Mouse (Mus musculus): Measurements from ENCODE around the gene Rad51ap2. TPM values are rescaled to one million over a fixed set of nuclear protein-coding genes. Genes with fewer than 3 reads are reported as not detected.

The Rad51ap2 gene
- polyA plus RNA-seq (2015; fragmentation: Nextera tagmentation; extraction: Ambion mirVana), result 0.17 and 0.18 TPM in 2 replicates

DNA sequence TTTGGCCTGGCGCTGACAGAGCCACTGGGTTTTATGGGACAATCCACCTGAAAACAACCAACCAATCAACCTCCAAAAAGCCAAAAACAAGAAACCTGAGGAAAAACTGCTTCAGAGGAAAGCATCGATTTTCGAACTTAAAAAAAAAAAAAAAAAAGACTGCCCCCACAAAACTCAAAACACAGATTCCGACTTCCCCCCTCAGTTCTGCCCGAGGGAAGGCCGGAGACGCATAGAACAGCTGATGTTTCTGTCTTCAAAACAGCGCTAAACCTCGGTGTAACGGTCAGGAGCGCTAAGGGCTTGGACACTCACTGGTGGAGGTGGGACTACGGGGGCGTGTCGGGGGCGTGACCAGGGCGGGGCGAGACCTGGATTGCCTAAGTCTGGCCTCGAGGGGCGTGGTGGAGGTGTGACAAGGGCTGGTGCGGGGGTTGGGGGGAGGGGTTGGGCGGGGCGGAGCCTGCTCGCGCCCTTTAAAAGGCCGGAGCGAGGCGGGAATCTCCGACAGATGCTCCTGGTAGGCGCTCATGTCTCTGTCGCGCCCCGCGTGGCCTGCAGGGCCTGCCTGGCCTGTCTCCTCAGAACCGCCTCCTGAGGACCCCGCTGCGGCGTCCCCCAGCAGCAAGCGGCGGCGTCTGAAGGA, at the start of gene Rad51ap2:
TSS of gene Rad51ap2 (plus strand) at position 531 of the 646 bp plus-strand sequence.
- Histone ChIP-seq H3K36me3 (ENCODE audit: control insufficient read depth, insufficient read depth) (no peaks in the 10 kb centered on the region), H3K4me2 (ENCODE audit: low read depth, low read length) (peak within 1 kb of the TSS; percentile 93), H3K27me3 (ENCODE audit: control insufficient read depth, insufficient read depth, low read length) (no peaks in the 10 kb centered on the region; the same call in 1 of the 2 replicates), H3K4me1 (ENCODE audit: control insufficient read depth, insufficient read depth, low read length) (no peaks in the 10 kb centered on the region), H3K4me3 (ENCODE audit: low read length) (peak within 1 kb of the TSS; percentile 61), H3K9me3 (replicated peaks; ENCODE audit: control insufficient read depth, low read length) (no peaks in the 10 kb centered on the region), H3K9ac (ENCODE audit: low read length) (peak within 1 kb of the TSS; percentile 69), H3K27ac (ENCODE audit: low read length) (no peak within 1 kb of the TSS)
- WGBS, result 2% methylated on average over 40 of the region's 40 CpGs
- ATAC-seq (replicated peaks; ENCODE audit: extremely low read depth, insufficient read depth, low FRiP score), result peak; percentile 100

DNA sequence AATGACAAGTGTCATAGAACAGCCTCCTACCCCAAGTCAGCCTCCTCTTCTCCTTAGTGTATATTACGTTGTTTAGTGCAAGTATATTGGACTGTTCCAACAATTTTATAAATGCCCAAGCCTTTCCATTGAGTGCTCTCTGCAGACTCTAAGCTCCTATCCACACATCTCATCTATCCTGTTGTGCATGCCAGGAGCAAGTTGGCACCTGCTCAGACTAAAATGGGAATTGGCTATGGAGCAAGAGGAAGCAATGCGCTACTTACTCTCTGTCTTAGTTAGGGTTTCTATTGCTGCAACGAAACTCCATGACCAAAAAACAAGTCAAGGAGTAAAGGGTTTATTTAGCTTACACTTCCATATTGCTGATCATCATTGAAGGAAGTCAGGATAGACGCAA, 48.2 kb upstream of the Rad51ap2 start:
- WGBS, result 85% methylated on average over 4 of the region's 4 CpGs
- Histone ChIP-seq H3K4me3 (ENCODE audit: low read length) (no peak overlapping the region), H3K9ac (ENCODE audit: low read length) (no peak overlapping the region), H3K27me3 (ENCODE audit: control insufficient read depth, insufficient read depth, low read length) (no peaks in the 10 kb centered on the region), H3K36me3 (ENCODE audit: control insufficient read depth, insufficient read depth) (no peaks in the 10 kb centered on the region), H3K27ac (ENCODE audit: low read length) (no peak overlapping the region), H3K4me2 (ENCODE audit: low read depth, low read length) (no peak overlapping the region), H3K4me1 (ENCODE audit: control insufficient read depth, insufficient read depth, low read length) (no peaks in the 10 kb centered on the region), H3K9me3 (replicated peaks; ENCODE audit: control insufficient read depth, low read length) (no peaks in the 10 kb centered on the region)
- ATAC-seq (replicated peaks; ENCODE audit: extremely low read depth, insufficient read depth, low FRiP score), result no peak

DNA sequence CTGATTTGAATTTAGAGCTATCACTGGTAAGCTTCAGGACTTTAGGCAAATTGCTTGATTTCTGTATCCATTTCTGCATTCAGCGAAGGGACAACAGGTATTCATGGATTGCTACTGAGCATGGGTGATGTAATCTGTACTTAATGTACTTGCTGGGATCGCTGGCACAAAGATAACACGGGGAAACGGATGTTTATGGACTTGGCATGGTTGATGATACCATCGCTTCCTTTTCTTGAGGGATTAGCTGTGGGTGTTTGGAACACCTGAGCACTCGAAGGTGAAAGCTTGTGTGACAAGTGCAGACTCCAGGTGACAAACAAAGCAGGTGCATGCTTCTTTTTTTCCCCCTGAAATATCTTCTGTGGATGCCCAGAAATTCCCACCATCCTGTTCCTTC, 37.8 kb upstream of the Rad51ap2 start:
- ATAC-seq (replicated peaks; ENCODE audit: extremely low read depth, insufficient read depth, low FRiP score), result no peak

DNA sequence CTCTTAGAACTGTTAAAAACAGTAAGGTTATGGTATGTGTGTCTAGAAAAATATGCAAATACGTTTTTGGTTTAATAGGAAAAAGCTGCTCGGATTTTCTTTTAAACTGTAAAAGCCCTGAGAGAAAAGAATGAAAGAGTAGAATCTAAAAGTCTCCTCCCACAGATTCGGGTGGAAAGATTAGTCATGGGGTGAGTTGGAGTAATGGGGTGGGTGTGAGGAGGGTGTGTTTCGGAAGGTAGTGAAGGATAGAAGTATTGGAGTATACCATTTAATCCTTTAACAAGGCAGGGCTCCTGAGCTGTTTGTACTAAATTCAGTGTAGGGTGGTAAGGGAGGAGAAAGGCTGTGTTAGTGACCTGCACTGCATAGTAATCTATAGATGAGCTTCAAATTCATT, 28.5 kb upstream of the Rad51ap2 start:
- Histone ChIP-seq H3K27me3 (ENCODE audit: control insufficient read depth, insufficient read depth, low read length) (no peaks in the 10 kb centered on the region), H3K4me2 (ENCODE audit: low read depth, low read length) (no peak overlapping the region), H3K27ac (ENCODE audit: low read length) (no peak overlapping the region), H3K9ac (ENCODE audit: low read length) (no peak overlapping the region), H3K9me3 (replicated peaks; ENCODE audit: control insufficient read depth, low read length) (no peaks in the 10 kb centered on the region), H3K4me1 (ENCODE audit: control insufficient read depth, insufficient read depth, low read length) (no peaks in the 10 kb centered on the region), H3K36me3 (ENCODE audit: control insufficient read depth, insufficient read depth) (no peaks in the 10 kb centered on the region), H3K4me3 (ENCODE audit: low read length) (no peak overlapping the region)
- ATAC-seq (replicated peaks; ENCODE audit: extremely low read depth, insufficient read depth, low FRiP score), result no peak
- WGBS, result 60% methylated on average over 4 of the region's 4 CpGs

More for the DNA sequence above, 37.8 kb upstream of the Rad51ap2 start:
- no peak overlapping the region for H3K9ac ChIP-seq (ENCODE audit: low read length)
- H3K4me2 ChIP-seq (ENCODE audit: low read depth, low read length), result no peak overlapping the region
- WGBS, result 63% methylated on average over 6 of the region's 6 CpGs
- H3K9me3 ChIP-seq (replicated peaks; ENCODE audit: control insufficient read depth, low read length), result peaks cover 3% of the 10 kb centered on the region; the same call in 1 of the 2 replicates
- no peaks in the 10 kb centered on the region for H3K36me3 ChIP-seq (ENCODE audit: control insufficient read depth, insufficient read depth)
- no peaks in the 10 kb centered on the region for H3K27me3 ChIP-seq (ENCODE audit: control insufficient read depth, insufficient read depth, low read length)
- H3K4me1 ChIP-seq (ENCODE audit: control insufficient read depth, insufficient read depth, low read length), result no peaks in the 10 kb centered on the region
- no peak overlapping the region for H3K27ac ChIP-seq (ENCODE audit: low read length)
- no peak overlapping the region for H3K4me3 ChIP-seq (ENCODE audit: low read length)

DNA sequence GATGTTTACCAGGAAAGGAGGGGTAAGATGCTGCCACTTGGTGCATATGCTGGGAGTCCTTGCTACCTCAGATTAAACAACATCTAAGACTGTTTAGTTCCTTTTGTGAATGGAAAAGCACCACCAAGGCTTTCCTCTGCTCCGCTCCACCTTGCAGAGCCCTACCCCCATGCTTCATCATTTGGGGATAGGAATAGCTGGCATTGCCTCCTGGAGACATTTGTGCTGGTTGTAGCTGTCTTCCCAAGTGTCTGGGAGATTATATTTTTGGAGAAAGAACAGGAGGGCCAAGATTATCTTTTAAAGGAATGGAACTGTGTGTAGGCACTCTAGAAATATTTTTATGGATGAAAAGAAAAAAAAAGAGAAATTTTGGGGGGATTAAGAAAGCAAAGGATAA, 22.8 kb upstream of the Rad51ap2 start:
- 86% methylated on average over 1 of the region's 1 CpGs for WGBS
- peaks cover 13% of the 10 kb centered on the region for H3K4me1 ChIP-seq (ENCODE audit: control insufficient read depth, insufficient read depth, low read length)
- ATAC-seq (replicated peaks; ENCODE audit: extremely low read depth, insufficient read depth, low FRiP score), result no peak
- H3K27ac ChIP-seq (ENCODE audit: low read length), result no peak overlapping the region
- no peak overlapping the region for H3K4me3 ChIP-seq (ENCODE audit: low read length)
- no peaks in the 10 kb centered on the region for H3K36me3 ChIP-seq (ENCODE audit: control insufficient read depth, insufficient read depth)
- H3K27me3 ChIP-seq (ENCODE audit: control insufficient read depth, insufficient read depth, low read length), result peaks cover 23% of the 10 kb centered on the region
- no peaks in the 10 kb centered on the region for H3K9me3 ChIP-seq (replicated peaks; ENCODE audit: control insufficient read depth, low read length)
- H3K4me2 ChIP-seq (ENCODE audit: low read depth, low read length), result no peak overlapping the region
- H3K9ac ChIP-seq (ENCODE audit: low read length), result no peak overlapping the region

DNA sequence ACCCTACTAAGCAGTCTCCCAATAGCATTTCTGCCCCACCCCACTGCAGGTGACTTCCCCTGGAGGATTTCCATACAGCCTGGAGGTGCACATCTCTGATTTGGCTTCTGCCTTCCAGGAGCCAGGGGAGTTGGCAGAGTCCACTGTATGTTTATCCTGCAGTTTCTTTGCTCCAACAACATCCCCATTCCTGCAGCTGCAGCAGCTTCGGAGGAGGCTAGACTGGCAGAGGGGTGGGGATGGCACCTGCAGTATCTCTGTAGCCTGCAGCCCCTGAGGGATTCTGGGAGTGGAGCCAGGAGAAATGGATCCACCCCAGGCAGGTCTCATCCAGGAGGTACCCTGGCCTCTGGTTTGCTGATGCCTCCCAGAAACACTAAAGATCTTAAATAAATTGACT, 22.2 kb upstream of the Rad51ap2 start:
- H3K36me3 ChIP-seq (ENCODE audit: control insufficient read depth, insufficient read depth), result no peaks in the 10 kb centered on the region
- H3K27me3 ChIP-seq (ENCODE audit: control insufficient read depth, insufficient read depth, low read length), result peaks cover 27% of the 10 kb centered on the region
- no peak overlapping the region for H3K4me2 ChIP-seq (ENCODE audit: low read depth, low read length)
- H3K4me3 ChIP-seq (ENCODE audit: low read length), result no peak overlapping the region
- no peak overlapping the region for H3K9ac ChIP-seq (ENCODE audit: low read length)
- H3K27ac ChIP-seq (ENCODE audit: low read length), result no peak overlapping the region
- H3K4me1 ChIP-seq (ENCODE audit: control insufficient read depth, insufficient read depth, low read length), result peaks cover 13% of the 10 kb centered on the region
- WGBS, result 43% methylated on average over 1 of the region's 1 CpGs
- no peak for ATAC-seq (replicated peaks; ENCODE audit: extremely low read depth, insufficient read depth, low FRiP score)
- no peaks in the 10 kb centered on the region for H3K9me3 ChIP-seq (replicated peaks; ENCODE audit: control insufficient read depth, low read length)

DNA sequence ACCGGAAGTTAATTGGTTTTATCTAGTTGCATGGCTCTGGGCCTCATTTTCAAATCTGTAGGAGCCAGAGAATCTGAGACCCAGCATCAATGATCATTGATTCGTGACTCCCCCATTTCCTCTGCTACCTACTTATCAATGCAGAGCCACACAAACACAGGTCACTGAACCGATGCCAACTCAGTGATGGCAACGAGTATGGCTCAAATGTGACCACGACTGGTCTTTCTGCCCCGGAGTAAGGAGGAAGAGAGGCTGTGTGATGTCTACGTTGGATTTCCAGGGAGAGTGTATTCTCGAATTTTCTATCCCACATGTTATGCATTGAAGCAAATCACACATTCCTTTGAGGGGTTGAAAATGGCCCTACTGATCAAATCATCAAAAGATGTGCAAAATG, 21.4 kb upstream of the Rad51ap2 start:
- Histone ChIP-seq H3K4me1 (ENCODE audit: control insufficient read depth, insufficient read depth, low read length) (peaks cover 13% of the 10 kb centered on the region), H3K9me3 (replicated peaks; ENCODE audit: control insufficient read depth, low read length) (no peaks in the 10 kb centered on the region), H3K9ac (ENCODE audit: low read length) (no peak overlapping the region), H3K27me3 (ENCODE audit: control insufficient read depth, insufficient read depth, low read length) (peaks cover 28% of the 10 kb centered on the region), H3K36me3 (ENCODE audit: control insufficient read depth, insufficient read depth) (no peaks in the 10 kb centered on the region), H3K4me3 (ENCODE audit: low read length) (no peak overlapping the region), H3K4me2 (ENCODE audit: low read depth, low read length) (no peak overlapping the region), H3K27ac (ENCODE audit: low read length) (no peak overlapping the region)
- no peak for ATAC-seq (replicated peaks; ENCODE audit: extremely low read depth, insufficient read depth, low FRiP score)
- WGBS, result 72% methylated on average over 8 of the region's 8 CpGs

DNA sequence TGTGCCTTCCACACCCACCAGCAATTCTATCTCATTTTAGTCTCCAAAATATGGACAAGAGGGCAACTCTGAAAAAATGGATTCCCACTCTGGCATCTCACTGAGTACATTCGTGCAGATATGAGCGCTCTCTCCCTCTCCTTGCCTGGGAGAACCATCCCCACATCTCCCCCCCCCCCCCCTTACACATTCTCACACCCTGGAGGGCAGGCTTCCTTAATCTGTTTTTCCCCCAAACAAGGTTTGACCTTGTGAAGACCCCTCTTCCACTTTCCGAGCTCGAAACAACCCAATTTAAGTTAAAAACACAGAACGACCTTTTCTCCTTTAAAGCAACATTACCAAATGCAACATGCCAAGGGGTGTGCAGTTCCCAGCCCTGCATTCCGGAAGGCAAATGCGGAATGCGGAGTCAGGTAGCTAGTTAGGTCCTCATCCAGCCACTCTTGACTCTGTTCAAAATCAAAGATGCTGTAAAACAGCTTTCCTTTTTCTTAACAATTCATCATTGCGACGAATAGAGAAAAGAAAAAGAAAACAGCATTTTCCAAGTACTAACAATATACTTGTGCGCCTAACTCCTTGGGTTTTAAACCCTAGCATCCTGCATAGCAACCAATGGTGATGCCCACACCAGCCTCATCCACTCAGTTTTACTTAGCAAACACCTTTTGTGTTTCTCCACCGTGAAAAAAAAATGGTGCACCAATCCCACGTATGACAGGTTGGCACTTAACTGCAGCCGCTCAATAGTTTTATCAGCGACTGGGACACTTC, 20.4 kb upstream of the Rad51ap2 start:
- Histone ChIP-seq H3K9me3 (replicated peaks; ENCODE audit: control insufficient read depth, low read length) (no peaks in the 10 kb centered on the region), H3K9ac (ENCODE audit: low read length) (no peak overlapping the region), H3K36me3 (ENCODE audit: control insufficient read depth, insufficient read depth) (no peaks in the 10 kb centered on the region), H3K4me1 (ENCODE audit: control insufficient read depth, insufficient read depth, low read length) (peaks cover 13% of the 10 kb centered on the region), H3K27ac (ENCODE audit: low read length) (no peak overlapping the region), H3K4me2 (ENCODE audit: low read depth, low read length) (peak overlapping the region; percentile 81), H3K4me3 (ENCODE audit: low read length) (peak overlapping the region; percentile 59), H3K27me3 (ENCODE audit: control insufficient read depth, insufficient read depth, low read length) (peaks cover 28% of the 10 kb centered on the region)
- WGBS, result 6% methylated on average over 15 of the region's 15 CpGs
- no peak for ATAC-seq (replicated peaks; ENCODE audit: extremely low read depth, insufficient read depth, low FRiP score)

DNA sequence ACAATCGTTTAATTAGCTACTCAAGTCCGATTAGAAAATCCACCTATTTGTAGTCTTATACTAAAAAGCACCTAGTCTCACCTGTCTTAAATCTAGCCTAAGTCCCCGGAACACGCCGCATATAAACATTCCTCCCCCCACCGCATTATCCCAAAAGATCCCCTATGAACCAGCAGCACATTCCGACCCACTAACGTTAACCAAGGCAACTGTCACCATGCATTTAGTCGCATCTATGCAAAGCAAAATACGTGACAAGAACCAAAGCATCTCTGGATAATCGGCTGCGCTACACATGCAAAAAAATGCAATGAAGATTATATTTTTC, 19.9 kb upstream of the Rad51ap2 start:
- Histone ChIP-seq H3K9me3 (replicated peaks; ENCODE audit: control insufficient read depth, low read length) (no peaks in the 10 kb centered on the region), H3K9ac (ENCODE audit: low read length) (peak overlapping the region; percentile 63), H3K4me2 (ENCODE audit: low read depth, low read length) (peak overlapping the region; percentile 81), H3K27ac (ENCODE audit: low read length) (no peak overlapping the region), H3K36me3 (ENCODE audit: control insufficient read depth, insufficient read depth) (no peaks in the 10 kb centered on the region), H3K27me3 (ENCODE audit: control insufficient read depth, insufficient read depth, low read length) (peaks cover 28% of the 10 kb centered on the region), H3K4me3 (ENCODE audit: low read length) (peak overlapping the region; percentile 59), H3K4me1 (ENCODE audit: control insufficient read depth, insufficient read depth, low read length) (peaks cover 13% of the 10 kb centered on the region)
- ATAC-seq (replicated peaks; ENCODE audit: extremely low read depth, insufficient read depth, low FRiP score), result no peak
- WGBS, result 2% methylated on average over 12 of the region's 12 CpGs
